Mouse (Mus musculus) brain, adult 2 months (tissue): ENCODE data around the gene Wdr4.
"Not testable (repeated sequence)": the region's sequence is repeated elsewhere in the genome, so short reads cannot be mapped to it uniquely, and the experiment has no call there.

Experiments used
- DNase-seq: peaks from one replicate; pipeline ENCODE4 v3.0.0; 2011; ENCODE audit warnings: low read depth, low spot score

Gene Wdr4

GRCm38 (mm10) chr17:31535871-31536629, 16.3 kb upstream of the Wdr4 start:
- DNase-seq, result peak; percentile 89

GRCm38 (mm10) chr17:31535358-31535757, 15.6 kb upstream of the Wdr4 start:
- no peak for DNase-seq

GRCm38 (mm10) chr17:31532331-31532730, 12.6 kb upstream of the Wdr4 start:
- not testable (repeated sequence) for DNase-seq

GRCm38 (mm10) chr17:31531441-31532158, 11.8 kb upstream of the Wdr4 start:
- no peak for DNase-seq

GRCm38 (mm10) chr17:31529314-31529713, 9.5 kb upstream of the Wdr4 start:
- DNase-seq, result peak; percentile 74

GRCm38 (mm10) chr17:31525816-31526215, 6.0 kb upstream of the Wdr4 start:
- no peak for DNase-seq

GRCm38 (mm10) chr17:31525114-31525513, 5.3 kb upstream of the Wdr4 start:
- no peak for DNase-seq

- peak; percentile 24 for DNase-seq
Measured at GRCm38 (mm10) chr17:31521948-31522347, 2.2 kb upstream of the Wdr4 start.

GRCm38 (mm10) chr17:31520895-31521294, 1.1 kb upstream of the Wdr4 start:
- DNase-seq, result peak; percentile 94

GRCm38 (mm10) chr17:31519344-31519945, 335 bp downstream of the Wdr4 start:
- DNase-seq, result no peak

GRCm38 (mm10) chr17:31514696-31515095, 5.1 kb downstream of the Wdr4 start:
- DNase-seq, result no peak

GRCm38 (mm10) chr17:31512593-31512992, 7.2 kb downstream of the Wdr4 start:
- DNase-seq, result no peak

- DNase-seq, result peak; percentile 98
Measured at GRCm38 (mm10) chr17:31511792-31512495, 7.8 kb downstream of the Wdr4 start.

- DNase-seq, result no peak
Measured at GRCm38 (mm10) chr17:31510944-31511343, 8.8 kb downstream of the Wdr4 start.

GRCm38 (mm10) chr17:31506282-31506681, 13.5 kb downstream of the Wdr4 start:
- DNase-seq, result no peak

GRCm38 (mm10) chr17:31505013-31505412, 14.8 kb downstream of the Wdr4 start:
- DNase-seq, result no peak

GRCm38 (mm10) chr17:31503936-31504335, 15.8 kb downstream of the Wdr4 start:
- peak; percentile 79 for DNase-seq

GRCm38 (mm10) chr17:31503337-31503736, 16.4 kb downstream of the Wdr4 start:
- DNase-seq, result peak; percentile 72

GRCm38 (mm10) chr17:31502261-31502927, 17.4 kb downstream of the Wdr4 start:
- DNase-seq, result no peak

- no peak for DNase-seq
Measured at GRCm38 (mm10) chr17:31500908-31501307, 18.9 kb downstream of the Wdr4 start.

GRCm38 (mm10) chr17:31500416-31500815, 19.4 kb downstream of the Wdr4 start:
- no peak for DNase-seq
